Mouse (Mus musculus): ENCODE data around the gene Litaf.
"Not testable (repeated sequence)": the region's sequence is repeated elsewhere in the genome, so short reads cannot be mapped to it uniquely, and the experiment has no call there.

Gene Litaf

GRCm38 (mm10) chr16:11021403-11022112 is 44.4 kb downstream of the Litaf start:
- DNase-seq, result no peak

GRCm38 (mm10) chr16:11017807-11018595 is 48.0 kb downstream of the Litaf start:
- no peak for DNase-seq

- DNase-seq, result no peak
Observed at GRCm38 (mm10) chr16:11016353-11016752, 49.6 kb downstream of the Litaf start.

- no peak for DNase-seq
Observed at GRCm38 (mm10) chr16:11014407-11014806, 51.5 kb downstream of the Litaf start.

- not testable (repeated sequence) for DNase-seq
Observed at GRCm38 (mm10) chr16:11013464-11014147, 52.4 kb downstream of the Litaf start.

GRCm38 (mm10) chr16:11012571-11013463 is 53.1 kb downstream of the Litaf start:
- peak; percentile 38 for DNase-seq

GRCm38 (mm10) chr16:11011939-11012338 is 54.0 kb downstream of the Litaf start:
- no peak for DNase-seq

GRCm38 (mm10) chr16:11011206-11011605 is 54.8 kb downstream of the Litaf start:
- no peak for DNase-seq

GRCm38 (mm10) chr16:11010270-11010669 is 55.7 kb downstream of the Litaf start:
- DNase-seq, result no peak

GRCm38 (mm10) chr16:11008162-11008991 is 57.6 kb downstream of the Litaf start:
- DNase-seq, result no peak

- DNase-seq, result no peak
Observed at GRCm38 (mm10) chr16:11006100-11006499, 59.9 kb downstream of the Litaf start.

- no peak for DNase-seq
Observed at GRCm38 (mm10) chr16:11001703-11002659, 64.0 kb downstream of the Litaf start.

- no peak for DNase-seq
Observed at GRCm38 (mm10) chr16:10999809-11000208, 66.1 kb downstream of the Litaf start.

GRCm38 (mm10) chr16:10998224-10998623 is 67.7 kb downstream of the Litaf start:
- DNase-seq, result no peak

GRCm38 (mm10) chr16:10996576-10996975 is 69.4 kb downstream of the Litaf start:
- DNase-seq, result no peak

GRCm38 (mm10) chr16:10993032-10993744 is 72.8 kb downstream of the Litaf start:
- peak; percentile 56 for DNase-seq

GRCm38 (mm10) chr16:10992090-10993031 is 73.6 kb downstream of the Litaf start:
- DNase-seq, result no peak

- DNase-seq, result no peak
Observed at GRCm38 (mm10) chr16:10991737-10992089, 74.2 kb downstream of the Litaf start.

- no peak for DNase-seq
Observed at GRCm38 (mm10) chr16:10990763-10991162, 75.2 kb downstream of the Litaf start.

Data from cerebellum, adult 11-12 months (tissue).